ENCODE assay signal across 8 mouse cellular contexts in genomic region chr7:35054977-35055618, GRCm38 (mm10). TPM values are rescaled to one million over a fixed set of nuclear protein-coding genes. Genes with fewer than 3 reads are reported as not detected.
DNase-seq lines count a peak whose midpoint lies in the region; ATAC-seq and TF ChIP-seq lines count a peak whose summit lies in the region.

No protein-coding gene starts in this region.

- TF ChIP-seq CTCF in heart, postnatal 0 days (IDR thresholded peaks at IDR 0.05; ENCODE audit: low read depth): no peak

- no peak overlapping the region; the same call in 1 of the 2 replicates for H3K27ac ChIP-seq in heart, embryonic 11.5 days (ENCODE audit: low read depth, low read length)
- H3K27ac ChIP-seq in ES-E14 (ENCODE audit: insufficient read depth, low read depth, low read length, poor library complexity, severe bottlenecking): no peak overlapping the region
- H3K27ac ChIP-seq in heart, postnatal 0 days (ENCODE audit: low read depth): peak overlapping the region; percentile 90

- peak overlapping the region; percentile 91 for H3K4me2 ChIP-seq in heart, embryonic 11.5 days
- H3K4me2 ChIP-seq in heart, postnatal 0 days (ENCODE audit: low read depth, low read length): peak overlapping the region; percentile 80

- peaks cover 11% of the 10 kb centered on the region for H3K4me1 ChIP-seq in heart, embryonic 11.5 days (ENCODE audit: control insufficient read depth, insufficient read depth, low read length)
- H3K4me1 ChIP-seq in ES-E14 (ENCODE audit: control insufficient read depth in 2 of 2, insufficient read depth in 2 of 2, low read length in 2 of 2, poor library complexity in 1 of 2): peaks cover 3 to 4% of the 10 kb centered on the region in 2 experiments; a peak in 2 of 4 replicates
- H3K4me1 ChIP-seq in heart, postnatal 0 days (ENCODE audit: control insufficient read depth, insufficient read depth): peaks cover 6% of the 10 kb centered on the region; the same call in 1 of the 2 replicates

- peaks cover 7% of the 10 kb centered on the region for H3K36me3 ChIP-seq in heart, embryonic 11.5 days (ENCODE audit: control insufficient read depth, insufficient read depth, low read length)
- H3K36me3 ChIP-seq in ES-E14 (ENCODE audit: control insufficient read depth, insufficient read depth, low read length, poor library complexity, severe bottlenecking): peaks cover 5% of the 10 kb centered on the region
- peaks cover 7% of the 10 kb centered on the region; the same call in 1 of the 2 replicates for H3K36me3 ChIP-seq in heart, postnatal 0 days (replicated peaks; ENCODE audit: control insufficient read depth, insufficient read depth, low read length)

- no peak for DNase-seq in heart, postnatal 4 days
- no peak for DNase-seq in ES-E14 (ENCODE audit: low read depth, low spot score)
- DNase-seq in heart, postnatal 0 days (ENCODE audit: low spot score): no peak
- peak; percentile 35 for DNase-seq in lung, postnatal 25 days (ENCODE audit: low spot score)
- no peak for DNase-seq in urinary bladder, postnatal 10 days (ENCODE audit: low spot score)
- DNase-seq in frontal cortex, postnatal 25 days (ENCODE audit: low spot score in 2 of 2): no peak
- DNase-seq in thymus, postnatal 10 days (ENCODE audit: low spot score in 2 of 2): no peak

- H3K4me3 ChIP-seq in heart, embryonic 11.5 days (ENCODE audit: low read depth, low read length): peak overlapping the region; percentile 99
- peak overlapping the region; percentile 95 to 99 for H3K4me3 ChIP-seq in ES-E14 (ENCODE audit: insufficient read depth in 1 of 2, low read depth in 1 of 2, low read length in 2 of 2, poor library complexity in 1 of 2, severe bottlenecking in 1 of 2)
- peak overlapping the region; percentile 98 for H3K4me3 ChIP-seq in heart, postnatal 0 days (ENCODE audit: low read depth, low read length)

- TF ChIP-seq EP300 in heart, postnatal 0 days (IDR thresholded peaks at IDR 0.05; ENCODE audit: low read depth): no peak

- H3K9ac ChIP-seq in heart, embryonic 11.5 days (ENCODE audit: low read depth, low read length): peak overlapping the region; percentile 91
- peak overlapping the region; percentile 98 for H3K9ac ChIP-seq in ES-E14 (ENCODE audit: insufficient read depth, low read depth, low read length, poor library complexity, severe bottlenecking)
- peak overlapping the region; percentile 94 for H3K9ac ChIP-seq in heart, postnatal 0 days (replicated peaks; ENCODE audit: low read depth, low read length)

- H3K9me3 ChIP-seq in heart, embryonic 11.5 days (replicated peaks; ENCODE audit: control insufficient read depth, low read length): no peaks in the 10 kb centered on the region
- no peaks in the 10 kb centered on the region for H3K9me3 ChIP-seq in ES-E14 (ENCODE audit: control insufficient read depth, insufficient read depth, low read depth, low read length)
- no peaks in the 10 kb centered on the region for H3K9me3 ChIP-seq in heart, postnatal 0 days (replicated peaks; ENCODE audit: control insufficient read depth, low read length)

- no peak for ATAC-seq in heart, embryonic 11.5 days (replicated peaks; ENCODE audit: insufficient number of reproducible peaks, low FRiP score, low TSS enrichment)
- ATAC-seq in heart, postnatal 0 days (ENCODE audit: insufficient read depth, low read depth): no peak

- in situ Hi-C loops in ES-E14 (cut with MboI; ENCODE audit: low sequenced_read_pairs in 2 of 2, unreplicated experiment in 2 of 2): no loop called here

- no peaks in the 10 kb centered on the region for H3K27me3 ChIP-seq in heart, embryonic 11.5 days (ENCODE audit: control insufficient read depth, insufficient read depth, low read length)
- H3K27me3 ChIP-seq in heart, postnatal 0 days (ENCODE audit: control insufficient read depth, insufficient read depth, low read length): no peaks in the 10 kb centered on the region

- WGBS in heart, embryonic 11.5 days (ENCODE audit: insufficient replicate concordance): 48% methylated on average over 2 of the region's 2 CpGs
- WGBS in heart, postnatal 0 days: 54% methylated on average over 2 of the region's 2 CpGs

TF ChIP-seq in ES-E14, 5 proteins besides CTCF, POLR2A, EP300 and RAD21:
- TF ChIP-seq ZC3H11A (IDR thresholded peaks at IDR 0.05; ENCODE audit: borderline replicate concordance, low read depth, low read length) (no peak), ZNF384 (IDR thresholded peaks at IDR 0.05; ENCODE audit: low read depth, low read length) (no peak), HCFC1 (IDR thresholded peaks at IDR 0.05; ENCODE audit: borderline replicate concordance, insufficient read depth, low read length) (no peak)
TF ChIP-seq in ES-E14: peak in this region for 0.

RNA-seq across cellular contexts. Expression of gene Cebpg, which starts 1.3 kb away (rescaled TPM):
- polyA plus RNA-seq in heart, embryonic 11.5 days (2014; fragmentation: Nextera tagmentation; extraction: Ambion mirVana): 13.9 and 16.1 TPM in 2 replicates
- 10 to 100 TPM; 17.4 to 19.3 TPM for total RNA-seq in heart, postnatal 4 days (2021)
- 12.8 and 14.0 TPM in 2 replicates for total RNA-seq in ES-E14 (2012; rRNA removed)
- total RNA-seq in heart, postnatal 0 days (2014; rRNA removed; ENCODE audit: low replicate concordance): 3.6 and 9.1 TPM in 2 replicates
- polyA plus RNA-seq in heart, postnatal 0 days (2015; fragmentation: Nextera tagmentation; extraction: Ambion mirVana): 13.4 and 13.9 TPM in 2 replicates
